Mouse (Mus musculus): ENCODE measurements around the gene Chrnb2. TPM values are rescaled to one million over a fixed set of nuclear protein-coding genes. Genes with fewer than 3 reads are reported as not detected.
"Not testable (repeated sequence)": the region's sequence is repeated elsewhere in the genome, so short reads cannot be mapped to it uniquely, and the experiment has no call there.

The Chrnb2 gene
- polyA plus RNA-seq, 1 experiment from 2014 or later, result 12.0 TPM

DNA sequence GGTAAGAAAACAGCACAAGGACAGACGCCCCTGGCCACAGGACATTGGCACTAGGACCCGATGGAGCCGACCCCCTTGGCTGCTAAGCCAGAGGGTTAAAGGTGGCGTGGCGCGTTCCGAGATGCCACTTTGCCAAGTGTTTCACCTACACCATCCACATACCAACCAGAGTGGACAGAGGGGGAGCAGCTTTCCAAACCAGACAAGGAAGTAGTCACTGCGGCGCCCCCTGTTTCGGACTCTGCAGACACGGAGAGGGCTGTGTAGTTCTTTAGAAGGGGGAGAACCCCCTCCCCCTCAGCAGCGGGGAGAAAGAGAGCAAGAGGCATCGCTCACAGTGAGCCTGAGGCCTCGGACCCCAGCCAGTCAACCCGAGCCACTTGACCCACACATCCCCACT is 38.4 kb upstream of the Chrnb2 start:
- no peaks in the 10 kb centered on the region; the same call in 1 of the 2 replicates for H3K27me3 ChIP-seq (ENCODE audit: control insufficient read depth, insufficient read depth, low read length)
- no peak overlapping the region for H3K4me3 ChIP-seq (ENCODE audit: low read depth, low read length)
- H3K9ac ChIP-seq (ENCODE audit: low read depth, low read length), result no peak overlapping the region
- H3K9me3 ChIP-seq (ENCODE audit: control insufficient read depth, low read length), result no peaks in the 10 kb centered on the region
- WGBS, result 69% methylated on average over 15 of the region's 15 CpGs
- DNase-seq (ENCODE audit: low spot score), result no peak
- no peaks in the 10 kb centered on the region for H3K4me1 ChIP-seq (replicated peaks; ENCODE audit: control insufficient read depth, insufficient read depth, low read length)
- no peaks in the 10 kb centered on the region for H3K36me3 ChIP-seq (ENCODE audit: control insufficient read depth, insufficient read depth, low read length)
- H3K27ac ChIP-seq (ENCODE audit: low read depth, low read length), result no peak overlapping the region
- no peak for ATAC-seq (ENCODE audit: low FRiP score)
- no peak overlapping the region for H3K4me2 ChIP-seq (replicated peaks; ENCODE audit: low read depth, low read length)

DNA sequence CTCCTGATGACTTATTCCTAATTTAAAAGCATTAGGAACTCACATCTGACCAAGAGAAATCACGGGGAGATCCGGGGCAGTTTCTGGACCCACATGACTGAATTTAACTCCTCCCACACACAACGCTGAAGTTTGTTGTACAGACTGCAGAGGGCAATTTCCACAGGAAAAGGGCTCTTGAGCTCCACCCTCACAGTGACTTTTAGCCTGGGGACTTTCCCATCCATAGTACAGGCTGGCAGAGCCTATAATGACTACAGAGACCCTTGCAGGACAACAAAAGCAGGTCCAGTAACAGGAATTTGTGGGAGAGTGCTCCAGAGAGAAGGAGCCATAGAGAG is 37.0 kb upstream of the Chrnb2 start:
- Histone ChIP-seq H3K36me3 (ENCODE audit: control insufficient read depth, insufficient read depth, low read length) (no peaks in the 10 kb centered on the region), H3K9me3 (ENCODE audit: control insufficient read depth, low read length) (no peaks in the 10 kb centered on the region), H3K9ac (ENCODE audit: low read depth, low read length) (no peak overlapping the region), H3K27ac (ENCODE audit: low read depth, low read length) (no peak overlapping the region), H3K4me1 (replicated peaks; ENCODE audit: control insufficient read depth, insufficient read depth, low read length) (no peaks in the 10 kb centered on the region), H3K4me2 (replicated peaks; ENCODE audit: low read depth, low read length) (no peak overlapping the region), H3K4me3 (ENCODE audit: low read depth, low read length) (no peak overlapping the region), H3K27me3 (ENCODE audit: control insufficient read depth, insufficient read depth, low read length) (no peaks in the 10 kb centered on the region; the same call in 1 of the 2 replicates)
- WGBS, result 52% methylated on average over 3 of the region's 3 CpGs
- no peak for DNase-seq (ENCODE audit: low spot score)
- ATAC-seq (ENCODE audit: low FRiP score), result no peak

DNA sequence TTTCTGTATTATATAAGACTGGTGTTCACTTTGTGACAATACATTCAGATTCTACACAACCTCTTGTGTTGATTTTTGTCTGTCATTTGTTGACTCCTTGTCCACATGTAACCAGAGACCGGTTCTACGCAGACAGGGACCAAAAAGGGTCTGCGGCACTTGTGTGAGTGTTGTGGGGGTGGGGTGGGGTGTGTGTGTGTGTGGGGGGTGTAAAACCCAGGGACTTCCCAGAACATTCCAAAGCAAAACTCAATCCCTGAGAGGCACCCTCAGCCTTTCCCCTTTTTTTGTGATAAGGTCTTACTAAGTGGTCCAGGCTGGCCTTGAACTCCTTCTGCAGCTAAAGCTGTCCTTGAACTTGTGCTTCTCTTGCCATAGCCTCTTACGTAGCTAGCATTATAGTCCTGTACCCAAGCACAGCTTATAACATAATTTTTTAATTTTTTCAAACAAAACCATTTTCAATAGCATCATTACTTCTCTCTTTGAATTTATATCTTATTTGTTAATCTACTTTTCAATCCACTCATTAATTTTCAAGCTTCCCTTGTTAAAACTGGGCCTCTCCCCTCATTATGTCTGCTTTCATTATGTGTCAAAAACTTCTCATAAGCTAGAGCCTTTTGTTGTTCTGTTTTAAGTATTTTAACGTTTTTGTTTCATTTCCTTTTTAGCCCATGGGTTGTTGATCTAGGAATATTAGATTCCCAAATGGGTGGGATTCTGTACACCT is 36.5 kb upstream of the Chrnb2 start:
- 65% methylated on average over 5 of the region's 5 CpGs for WGBS
- DNase-seq (ENCODE audit: low spot score) (no peak), ATAC-seq (ENCODE audit: low FRiP score) (no peak)
- H3K36me3 ChIP-seq (ENCODE audit: control insufficient read depth, insufficient read depth, low read length), result no peaks in the 10 kb centered on the region
- H3K4me3 ChIP-seq (ENCODE audit: low read depth, low read length), result no peak overlapping the region
- no peaks in the 10 kb centered on the region for H3K9me3 ChIP-seq (ENCODE audit: control insufficient read depth, low read length)
- H3K27me3 ChIP-seq (ENCODE audit: control insufficient read depth, insufficient read depth, low read length), result no peaks in the 10 kb centered on the region; the same call in 1 of the 2 replicates
- H3K4me1 ChIP-seq (replicated peaks; ENCODE audit: control insufficient read depth, insufficient read depth, low read length), result no peaks in the 10 kb centered on the region
- no peak overlapping the region for H3K9ac ChIP-seq (ENCODE audit: low read depth, low read length)
- no peak overlapping the region for H3K27ac ChIP-seq (ENCODE audit: low read depth, low read length)
- H3K4me2 ChIP-seq (replicated peaks; ENCODE audit: low read depth, low read length), result no peak overlapping the region

DNA sequence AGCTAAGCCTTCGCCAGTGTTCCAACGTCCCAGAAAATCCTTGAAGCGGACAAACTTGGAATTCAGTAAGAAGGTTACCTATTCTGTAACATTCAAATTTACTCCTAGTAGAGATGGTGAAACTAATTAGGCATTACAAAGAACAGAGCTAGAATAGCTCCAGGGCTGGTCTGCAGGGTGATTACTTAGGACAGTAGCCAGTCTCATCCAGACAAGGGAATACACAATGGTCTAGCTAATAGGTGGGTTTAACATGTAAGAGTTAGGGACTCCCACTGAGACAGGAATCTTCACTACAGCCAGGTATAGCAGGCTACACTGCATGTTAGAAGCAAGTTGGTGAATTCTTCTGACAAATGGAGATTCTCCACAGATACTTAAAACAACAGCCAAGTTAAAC is 35.6 kb upstream of the Chrnb2 start:
- H3K9me3 ChIP-seq (ENCODE audit: control insufficient read depth, low read length); DNase-seq (ENCODE audit: low spot score); H3K4me3 ChIP-seq (ENCODE audit: low read depth, low read length); H3K4me2 ChIP-seq (replicated peaks; ENCODE audit: low read depth, low read length); H3K9ac ChIP-seq (ENCODE audit: low read depth, low read length); ATAC-seq (ENCODE audit: low FRiP score); H3K36me3 ChIP-seq (ENCODE audit: control insufficient read depth, insufficient read depth, low read length); H3K27ac ChIP-seq (ENCODE audit: low read depth, low read length); H3K27me3 ChIP-seq (ENCODE audit: control insufficient read depth, insufficient read depth, low read length); H3K4me1 ChIP-seq (replicated peaks; ENCODE audit: control insufficient read depth, insufficient read depth, low read length): not testable (repeated sequence)
- 36% methylated on average over 3 of the region's 3 CpGs for WGBS

DNA sequence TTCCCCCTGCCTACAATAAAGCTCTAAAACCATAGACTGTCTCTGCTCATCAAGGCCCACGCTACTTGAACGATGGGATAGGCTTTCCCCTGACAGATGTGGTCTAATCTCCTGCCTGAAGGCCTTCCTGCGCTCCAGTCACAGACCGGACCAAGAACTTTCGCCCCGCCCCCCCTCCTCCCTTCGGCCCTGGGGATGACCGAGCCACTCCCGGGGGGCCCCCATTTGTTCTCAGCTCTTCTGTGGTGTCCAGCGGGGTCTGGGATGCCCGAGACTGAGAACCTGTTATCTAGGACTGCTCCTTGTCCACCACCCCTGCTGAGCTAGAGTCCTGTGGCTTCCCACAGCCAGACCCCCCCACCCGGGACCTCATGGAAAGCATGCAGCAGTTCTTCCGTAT is 35.0 kb upstream of the Chrnb2 start:
- H3K9me3 ChIP-seq (ENCODE audit: control insufficient read depth, low read length), result no peaks in the 10 kb centered on the region
- no peak overlapping the region for H3K9ac ChIP-seq (ENCODE audit: low read depth, low read length)
- H3K4me3 ChIP-seq (ENCODE audit: low read depth, low read length), result no peak overlapping the region
- 7% methylated on average over 13 of the region's 13 CpGs for WGBS
- no peaks in the 10 kb centered on the region for H3K36me3 ChIP-seq (ENCODE audit: control insufficient read depth, insufficient read depth, low read length)
- no peak overlapping the region for H3K27ac ChIP-seq (ENCODE audit: low read depth, low read length)
- no peaks in the 10 kb centered on the region; the same call in 1 of the 2 replicates for H3K27me3 ChIP-seq (ENCODE audit: control insufficient read depth, insufficient read depth, low read length)
- no peak overlapping the region for H3K4me2 ChIP-seq (replicated peaks; ENCODE audit: low read depth, low read length)
- no peak for ATAC-seq (ENCODE audit: low FRiP score)
- no peaks in the 10 kb centered on the region for H3K4me1 ChIP-seq (replicated peaks; ENCODE audit: control insufficient read depth, insufficient read depth, low read length)
- no peak for DNase-seq (ENCODE audit: low spot score)

DNA sequence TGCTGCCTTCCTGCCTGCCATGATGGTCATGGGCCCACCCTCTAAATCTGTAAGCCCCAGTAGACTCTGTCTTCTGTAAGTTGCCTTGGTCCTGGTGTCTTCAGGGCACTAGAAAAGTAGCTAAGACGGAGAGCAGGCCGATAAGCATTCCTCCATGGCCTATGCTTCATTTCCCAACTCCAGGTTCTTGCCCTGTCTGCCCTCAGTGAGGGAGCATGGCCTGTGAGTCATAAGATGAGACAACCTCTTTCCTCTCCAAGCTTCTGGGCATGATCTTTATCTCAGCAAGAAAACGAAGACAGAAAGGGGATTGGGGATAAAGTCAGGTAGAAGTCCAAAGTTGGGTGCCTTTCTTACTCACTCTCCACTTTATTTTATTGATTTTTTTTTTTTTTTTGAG is 34.1 kb upstream of the Chrnb2 start:
- H3K9ac ChIP-seq (ENCODE audit: low read depth, low read length), result no peak overlapping the region
- no peak for ATAC-seq (ENCODE audit: low FRiP score)
- no peaks in the 10 kb centered on the region; the same call in 1 of the 2 replicates for H3K27me3 ChIP-seq (ENCODE audit: control insufficient read depth, insufficient read depth, low read length)
- no peaks in the 10 kb centered on the region for H3K9me3 ChIP-seq (ENCODE audit: control insufficient read depth, low read length)
- H3K27ac ChIP-seq (ENCODE audit: low read depth, low read length), result no peak overlapping the region
- H3K4me1 ChIP-seq (replicated peaks; ENCODE audit: control insufficient read depth, insufficient read depth, low read length), result no peaks in the 10 kb centered on the region
- H3K4me3 ChIP-seq (ENCODE audit: low read depth, low read length), result no peak overlapping the region
- H3K4me2 ChIP-seq (replicated peaks; ENCODE audit: low read depth, low read length), result no peak overlapping the region
- no peak for DNase-seq (ENCODE audit: low spot score)
- no peaks in the 10 kb centered on the region for H3K36me3 ChIP-seq (ENCODE audit: control insufficient read depth, insufficient read depth, low read length)
- WGBS, result 85% methylated on average over 3 of the region's 3 CpGs

DNA sequence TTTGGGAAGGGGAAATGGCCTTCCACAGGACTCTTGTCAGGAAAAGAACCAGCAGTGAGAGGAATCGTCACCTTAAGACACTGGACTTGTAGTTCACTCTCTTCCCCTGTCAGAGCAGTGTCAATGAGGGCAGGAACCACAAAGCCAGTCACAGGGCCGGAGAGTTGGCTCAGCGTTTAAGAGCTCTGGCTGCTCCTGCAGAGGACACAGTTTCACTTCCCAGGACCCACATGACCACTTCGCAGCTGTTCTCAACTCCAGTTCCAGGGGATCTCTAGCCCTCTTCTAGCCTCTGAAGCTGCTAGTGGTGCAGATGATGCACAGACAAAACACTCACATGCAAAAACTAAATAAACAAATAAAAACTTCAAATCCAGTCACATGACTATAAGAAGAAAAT is 31.9 kb upstream of the Chrnb2 start:
- Histone ChIP-seq H3K4me2 (replicated peaks; ENCODE audit: low read depth, low read length) (no peak overlapping the region), H3K4me3 (ENCODE audit: low read depth, low read length) (no peak overlapping the region), H3K27me3 (ENCODE audit: control insufficient read depth, insufficient read depth, low read length) (no peaks in the 10 kb centered on the region; the same call in 1 of the 2 replicates), H3K9me3 (ENCODE audit: control insufficient read depth, low read length) (no peaks in the 10 kb centered on the region), H3K9ac (ENCODE audit: low read depth, low read length) (no peak overlapping the region), H3K4me1 (replicated peaks; ENCODE audit: control insufficient read depth, insufficient read depth, low read length) (no peaks in the 10 kb centered on the region), H3K36me3 (ENCODE audit: control insufficient read depth, insufficient read depth, low read length) (no peaks in the 10 kb centered on the region), H3K27ac (ENCODE audit: low read depth, low read length) (no peak overlapping the region)
- ATAC-seq (ENCODE audit: low FRiP score) (no peak), DNase-seq (ENCODE audit: low spot score) (no peak)
- 60% methylated on average over 4 of the region's 4 CpGs for WGBS

DNA sequence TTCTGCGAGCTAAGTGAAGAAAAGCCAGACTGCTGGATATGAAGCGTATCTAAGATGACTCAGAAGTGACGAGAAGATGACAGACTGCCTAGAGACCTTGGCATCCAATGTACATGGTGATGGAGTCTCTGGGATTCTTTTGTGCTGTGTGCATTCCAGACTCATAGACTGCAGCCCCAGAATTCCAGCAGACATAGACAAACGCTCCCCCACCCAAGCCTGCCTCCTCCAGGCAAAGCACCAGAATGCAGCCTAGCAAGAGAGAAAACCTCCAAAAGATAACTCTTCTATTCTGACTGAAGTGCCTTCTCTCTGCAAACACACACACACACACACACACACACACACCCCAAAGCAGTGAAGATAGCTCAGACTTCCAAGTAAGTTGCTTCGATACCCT is 31.3 kb upstream of the Chrnb2 start:
- Histone ChIP-seq H3K9me3 (ENCODE audit: control insufficient read depth, low read length) (no peaks in the 10 kb centered on the region), H3K27ac (ENCODE audit: low read depth, low read length) (no peak overlapping the region), H3K4me2 (replicated peaks; ENCODE audit: low read depth, low read length) (no peak overlapping the region), H3K27me3 (ENCODE audit: control insufficient read depth, insufficient read depth, low read length) (no peaks in the 10 kb centered on the region; the same call in 1 of the 2 replicates), H3K4me1 (replicated peaks; ENCODE audit: control insufficient read depth, insufficient read depth, low read length) (no peaks in the 10 kb centered on the region), H3K9ac (ENCODE audit: low read depth, low read length) (no peak overlapping the region), H3K36me3 (ENCODE audit: control insufficient read depth, insufficient read depth, low read length) (no peaks in the 10 kb centered on the region), H3K4me3 (ENCODE audit: low read depth, low read length) (no peak overlapping the region)
- ATAC-seq (ENCODE audit: low FRiP score), result no peak
- no peak for DNase-seq (ENCODE audit: low spot score)
- 76% methylated on average over 5 of the region's 5 CpGs for WGBS

DNA sequence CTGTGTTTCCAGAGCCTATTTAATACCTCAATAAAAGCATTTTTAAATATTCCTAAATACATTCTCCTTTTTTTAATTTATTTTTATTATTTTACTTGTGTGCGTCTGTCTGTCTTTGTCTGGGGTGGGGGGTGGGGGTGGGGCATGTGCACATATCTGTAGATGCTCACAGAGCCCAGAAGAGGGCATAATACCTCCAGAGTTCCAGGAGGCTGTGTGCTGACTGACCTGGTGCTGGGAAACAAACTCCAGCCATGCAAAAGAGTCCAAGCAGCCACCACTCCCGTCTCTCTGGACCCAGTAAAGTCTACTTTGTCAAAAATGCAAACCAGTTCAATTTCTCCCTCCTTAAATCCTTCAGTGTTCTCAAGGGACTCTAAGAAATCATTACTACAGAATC is 30.2 kb upstream of the Chrnb2 start:
- WGBS, result 70% methylated on average over 2 of the region's 2 CpGs
- no peaks in the 10 kb centered on the region for H3K4me1 ChIP-seq (replicated peaks; ENCODE audit: control insufficient read depth, insufficient read depth, low read length)

More for the DNA sequence above, 30.2 kb upstream of the Chrnb2 start:
- H3K4me2 ChIP-seq (replicated peaks; ENCODE audit: low read depth, low read length), result no peak overlapping the region
- DNase-seq (ENCODE audit: low spot score) (no peak), ATAC-seq (ENCODE audit: low FRiP score) (no peak)
- H3K9me3 ChIP-seq (ENCODE audit: control insufficient read depth, low read length), result no peaks in the 10 kb centered on the region
- no peaks in the 10 kb centered on the region for H3K36me3 ChIP-seq (ENCODE audit: control insufficient read depth, insufficient read depth, low read length)
- no peak overlapping the region for H3K9ac ChIP-seq (ENCODE audit: low read depth, low read length)
- H3K27ac ChIP-seq (ENCODE audit: low read depth, low read length), result no peak overlapping the region
- H3K27me3 ChIP-seq (ENCODE audit: control insufficient read depth, insufficient read depth, low read length), result no peaks in the 10 kb centered on the region; the same call in 1 of the 2 replicates
- H3K4me3 ChIP-seq (ENCODE audit: low read depth, low read length), result no peak overlapping the region
